Mouse (Mus musculus): ENCODE measurements around the gene Wdr82.

The Wdr82 gene

DNA sequence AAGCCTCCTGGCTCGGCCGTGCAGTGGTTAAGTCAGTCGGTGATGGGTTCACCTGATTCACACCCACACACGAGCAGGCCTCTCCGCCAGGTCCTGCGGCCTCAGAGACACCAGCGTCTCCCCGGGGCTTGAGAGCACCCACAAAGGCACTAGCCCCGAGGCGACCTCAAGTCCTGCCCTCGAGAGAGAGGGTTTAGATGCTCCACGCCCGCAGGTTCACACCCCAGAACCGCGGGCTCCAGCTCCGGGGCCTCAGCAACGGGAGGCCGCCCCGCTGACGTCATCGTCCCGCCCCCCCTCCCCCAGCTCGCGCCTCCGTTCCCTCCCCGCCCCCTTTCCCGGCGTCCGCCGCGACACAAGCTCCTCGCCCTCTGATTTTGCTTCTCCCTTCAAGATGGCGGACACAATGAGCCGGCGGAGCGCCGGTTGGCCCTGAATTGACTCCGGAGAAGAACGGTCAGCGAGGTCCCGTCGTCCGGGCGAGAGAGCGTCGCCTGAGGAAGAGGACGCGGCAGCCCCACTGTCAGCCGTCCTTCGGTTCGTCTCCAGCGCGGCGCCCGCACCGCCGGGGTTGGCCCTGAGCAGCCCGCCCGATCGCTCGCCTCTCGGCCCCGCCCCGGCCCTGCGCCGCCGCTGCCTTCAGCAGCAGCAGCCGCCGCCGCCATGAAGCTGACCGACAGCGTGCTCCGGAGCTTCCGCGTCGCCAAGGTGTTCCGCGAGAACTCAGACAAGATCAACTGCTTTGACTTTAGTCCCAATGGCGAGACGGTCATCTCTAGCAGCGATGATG lies at the start of gene Wdr82:
TSS of gene Wdr82 (plus strand) at position 373 of the 790 bp plus-strand sequence.
- DNase-seq (ENCODE audit: low read depth, low spot score) = peak; percentile 91

DNA sequence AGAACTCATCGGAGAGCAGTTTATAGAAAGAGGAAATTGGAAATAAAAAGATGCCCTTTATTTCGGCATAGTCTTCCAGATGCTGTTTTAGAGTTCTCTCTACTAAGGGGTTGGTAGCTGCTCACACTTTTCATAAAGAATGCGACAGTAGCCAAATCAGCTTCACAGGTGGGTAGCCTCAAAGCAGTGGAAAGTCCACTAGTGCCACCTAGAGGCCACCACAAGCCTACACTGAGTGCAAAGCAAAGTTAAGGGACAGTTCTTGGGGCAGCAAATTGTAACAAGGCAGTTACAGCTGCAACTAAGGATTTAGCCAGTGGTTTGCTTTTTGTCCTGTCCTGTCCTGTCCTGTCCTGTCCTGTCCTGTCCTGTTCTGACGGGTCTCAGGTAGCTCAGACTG lies 47.1 kb upstream of the Wdr82 start:
- DNase-seq (ENCODE audit: low read depth, low spot score) = peak; percentile 61

DNA sequence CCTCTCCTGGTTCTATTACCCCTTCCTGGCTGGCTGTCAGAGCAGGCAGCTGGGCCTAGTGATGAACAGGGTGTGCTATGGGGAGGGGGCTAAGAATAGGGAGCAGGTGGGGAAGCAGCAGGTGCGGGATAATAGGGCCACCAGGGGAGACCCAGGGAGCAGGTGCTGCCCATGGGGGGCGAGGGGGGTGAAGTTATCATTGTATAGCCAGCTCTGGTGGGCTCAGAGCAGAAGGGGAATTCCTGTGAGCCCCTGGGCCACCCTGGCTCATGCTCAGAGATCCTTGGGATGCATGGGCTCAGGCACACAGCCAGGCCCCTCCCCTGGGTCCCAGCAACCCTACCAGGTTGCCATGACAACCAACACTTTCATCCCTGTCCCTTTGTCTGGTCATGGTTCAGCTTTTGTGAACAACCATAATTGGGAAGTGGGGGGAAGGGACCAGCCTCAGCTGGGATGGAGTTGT lies 43.9 kb upstream of the Wdr82 start:
- DNase-seq (ENCODE audit: low read depth, low spot score) = peak; percentile 20

DNA sequence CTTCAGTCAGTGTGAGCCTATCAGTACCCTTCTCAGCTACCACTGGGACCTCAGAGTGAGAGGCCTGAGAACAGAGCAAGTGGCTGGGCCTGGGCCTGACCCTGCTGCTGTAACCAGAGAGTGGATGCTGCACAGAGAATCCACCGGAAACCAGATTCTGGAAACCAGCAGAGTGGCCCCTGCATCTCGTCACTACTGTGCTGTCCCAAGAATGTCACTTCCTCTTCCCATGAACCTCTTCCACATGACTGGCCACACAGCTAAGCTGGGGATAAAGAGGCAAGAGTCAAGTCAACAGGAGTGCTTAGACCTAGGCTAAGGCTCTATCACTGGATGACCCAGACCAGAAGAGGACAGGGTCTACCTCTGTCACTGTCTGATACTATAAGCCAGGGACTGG lies 41.7 kb upstream of the Wdr82 start:
- DNase-seq (ENCODE audit: low read depth, low spot score) = no peak

DNA sequence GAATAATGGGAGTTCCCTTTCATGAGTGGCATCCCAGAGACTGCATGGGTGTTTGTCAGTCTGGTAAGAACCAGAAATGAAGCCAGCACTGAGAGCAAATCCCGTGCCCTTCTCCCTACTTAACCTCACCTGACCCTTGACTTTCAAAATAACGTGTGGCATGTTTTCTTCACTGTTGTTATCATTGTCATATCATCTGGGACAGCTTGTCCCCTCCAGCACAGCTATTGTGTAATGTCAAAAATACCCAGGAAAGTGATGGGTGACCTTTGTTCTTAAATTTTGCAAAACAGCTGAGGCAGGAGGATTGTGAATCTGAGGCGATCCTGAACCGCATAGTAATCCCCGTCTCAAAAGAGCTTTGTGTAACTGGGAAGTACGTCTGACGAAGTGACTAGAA lies 40.5 kb upstream of the Wdr82 start:
- DNase-seq (ENCODE audit: low read depth, low spot score) = no peak

DNA sequence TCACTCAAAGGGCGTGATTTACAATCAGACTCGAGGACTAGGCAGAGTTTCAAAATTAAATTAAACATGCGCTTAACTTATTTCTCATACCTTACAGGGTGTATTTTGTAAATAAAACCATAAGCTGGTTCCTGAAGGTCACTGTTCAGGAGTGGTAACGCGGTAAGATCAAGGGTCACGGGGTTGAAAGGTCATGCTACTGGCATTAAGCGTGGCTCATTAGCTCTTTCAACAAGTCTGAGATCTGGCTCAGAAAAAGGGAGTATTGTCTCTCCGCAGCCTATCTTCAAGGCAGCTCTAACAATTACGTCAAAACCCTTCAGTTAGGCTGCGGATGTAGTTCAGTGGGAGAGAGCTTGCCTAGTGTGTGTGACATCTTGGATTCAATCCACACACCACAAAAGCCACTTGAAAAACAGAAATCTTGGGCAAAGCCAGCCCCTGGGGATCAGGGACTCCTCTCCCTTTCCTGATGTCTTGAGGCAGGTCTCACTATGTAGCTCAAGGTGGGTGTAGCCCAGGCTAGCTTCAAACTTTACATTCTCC lies 33.0 kb upstream of the Wdr82 start:
- DNase-seq (ENCODE audit: low read depth, low spot score) = no peak

DNA sequence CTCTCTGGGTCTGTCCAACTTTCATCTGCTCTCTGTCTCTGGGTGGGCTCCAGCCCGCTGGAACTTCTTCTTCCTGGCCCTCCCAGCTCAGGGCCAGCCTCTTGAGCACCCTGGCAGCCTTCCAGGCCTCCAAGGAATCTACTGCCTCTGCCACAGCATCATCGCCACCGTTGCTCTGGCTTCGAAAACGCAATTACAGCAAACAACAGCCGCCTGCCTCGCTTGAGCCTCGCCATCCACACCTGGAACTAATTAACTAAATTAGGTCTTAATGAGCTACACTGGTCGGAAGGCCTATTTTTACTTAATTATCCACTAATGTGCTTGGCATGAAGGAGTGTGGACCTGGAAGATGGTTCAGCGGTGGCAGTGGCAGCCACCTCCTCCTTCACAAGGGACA lies 31.0 kb upstream of the Wdr82 start:
- DNase-seq (ENCODE audit: low read depth, low spot score) = no peak

DNA sequence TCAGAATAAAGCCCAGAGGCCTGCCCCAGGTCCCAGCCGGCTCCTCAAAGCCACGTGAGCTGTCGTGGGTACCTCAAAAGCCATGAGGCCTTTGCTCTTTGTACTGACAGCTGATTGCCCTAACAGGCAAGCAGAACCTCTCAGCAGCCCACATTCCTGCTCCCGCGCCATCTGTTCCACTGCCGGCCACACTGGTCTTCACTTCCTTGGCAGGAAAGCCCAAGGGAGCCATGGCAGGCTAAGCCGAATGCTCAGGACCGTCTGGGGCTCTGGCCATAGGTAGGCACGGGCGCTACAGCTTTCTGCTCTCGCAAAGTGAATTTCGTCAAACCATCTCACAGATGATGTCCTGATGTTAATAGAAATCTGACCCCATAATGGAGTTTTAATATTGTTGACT lies 28.8 kb upstream of the Wdr82 start:
- no peak for DNase-seq (ENCODE audit: low read depth, low spot score)

DNA sequence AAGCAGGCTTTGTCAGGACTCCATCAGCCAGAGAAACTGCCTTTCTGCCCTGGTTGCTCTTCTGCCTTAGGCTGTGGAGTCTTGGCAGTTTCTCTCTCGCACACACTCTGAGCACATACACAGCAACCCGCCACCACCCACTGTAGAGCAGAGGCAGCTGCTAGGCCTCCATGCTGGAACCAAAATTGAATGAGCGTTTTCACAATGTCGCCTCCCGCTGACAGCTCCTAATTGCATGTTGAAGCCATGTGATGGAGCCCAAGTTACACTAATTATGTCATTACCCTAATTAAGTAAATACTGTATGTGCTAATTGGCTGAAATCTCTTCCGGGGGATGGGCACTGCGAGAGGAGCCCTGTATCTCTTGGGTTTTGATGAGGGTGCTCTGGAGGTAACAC lies 26.6 kb upstream of the Wdr82 start:
- DNase-seq (ENCODE audit: low read depth, low spot score) = no peak

DNA sequence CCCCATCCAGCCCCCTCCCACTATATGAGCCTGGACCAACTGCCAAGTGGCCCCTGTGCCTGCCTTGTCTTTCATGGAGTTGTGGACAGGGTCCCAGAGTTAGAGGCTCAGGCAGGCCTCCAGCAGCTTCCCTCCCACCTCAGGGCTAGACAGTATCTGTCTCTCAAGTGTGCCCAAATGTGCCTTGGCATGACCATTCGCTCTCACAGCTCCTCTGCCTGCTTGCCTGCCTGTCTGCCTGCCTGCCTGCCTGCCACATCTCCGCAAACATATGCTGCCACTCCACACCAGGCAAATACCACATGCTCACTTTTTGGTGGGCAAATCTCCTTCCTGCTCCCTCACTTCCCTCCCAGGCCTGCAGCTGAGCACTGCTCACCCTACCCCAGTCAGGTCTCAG lies 25.1 kb upstream of the Wdr82 start:
- DNase-seq (ENCODE audit: low read depth, low spot score) = no peak

DNA sequence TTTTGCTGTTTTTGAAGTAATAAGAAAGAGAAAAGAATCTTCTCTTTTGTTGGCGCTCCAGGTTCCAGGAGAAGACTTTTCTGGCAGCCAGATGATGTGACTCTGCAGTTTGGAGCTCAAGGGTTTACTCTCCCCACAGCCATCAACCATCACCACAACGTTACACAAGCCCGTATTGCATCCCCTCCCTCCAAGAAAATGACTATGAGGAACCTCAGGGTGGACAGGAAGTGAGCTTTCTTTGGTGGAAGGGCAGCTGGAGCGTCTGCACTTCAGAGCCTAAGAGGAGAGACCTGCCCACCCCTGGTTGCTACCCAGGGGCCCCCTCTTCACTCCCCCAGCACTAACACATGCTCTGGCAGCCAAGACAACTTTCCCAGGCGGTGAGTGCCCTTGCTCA lies 23.4 kb upstream of the Wdr82 start:
- DNase-seq (ENCODE audit: low read depth, low spot score) = no peak

DNA sequence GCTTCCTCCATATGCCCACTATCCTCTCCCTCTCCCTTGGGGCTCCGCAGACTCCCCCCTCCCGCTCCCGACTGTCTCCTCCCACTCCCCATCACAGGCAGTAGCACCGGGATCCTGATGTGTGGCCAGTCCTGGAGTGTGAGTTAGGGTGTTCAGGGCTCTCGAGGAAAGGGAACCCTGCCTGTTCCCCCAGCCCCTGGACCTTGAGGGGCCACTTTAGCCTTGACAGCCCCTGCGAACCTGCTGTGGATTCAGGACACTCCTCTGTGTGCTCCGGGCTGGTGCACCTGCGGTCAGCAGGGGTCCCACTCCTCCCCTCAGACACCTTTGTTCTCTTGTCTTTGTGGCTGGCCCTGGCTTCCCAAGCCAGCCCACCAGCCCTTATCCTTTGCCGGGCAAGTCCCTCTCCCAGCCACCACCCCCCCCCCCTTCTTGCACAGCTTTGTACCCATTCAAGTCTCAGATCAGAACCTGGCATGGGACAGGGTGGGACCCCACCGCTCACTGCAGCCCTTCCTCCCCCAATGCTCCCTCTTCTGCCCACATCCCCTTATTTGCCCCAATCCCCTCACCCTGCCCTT lies 22.8 kb upstream of the Wdr82 start:
- DNase-seq (ENCODE audit: low read depth, low spot score) = no peak

DNA sequence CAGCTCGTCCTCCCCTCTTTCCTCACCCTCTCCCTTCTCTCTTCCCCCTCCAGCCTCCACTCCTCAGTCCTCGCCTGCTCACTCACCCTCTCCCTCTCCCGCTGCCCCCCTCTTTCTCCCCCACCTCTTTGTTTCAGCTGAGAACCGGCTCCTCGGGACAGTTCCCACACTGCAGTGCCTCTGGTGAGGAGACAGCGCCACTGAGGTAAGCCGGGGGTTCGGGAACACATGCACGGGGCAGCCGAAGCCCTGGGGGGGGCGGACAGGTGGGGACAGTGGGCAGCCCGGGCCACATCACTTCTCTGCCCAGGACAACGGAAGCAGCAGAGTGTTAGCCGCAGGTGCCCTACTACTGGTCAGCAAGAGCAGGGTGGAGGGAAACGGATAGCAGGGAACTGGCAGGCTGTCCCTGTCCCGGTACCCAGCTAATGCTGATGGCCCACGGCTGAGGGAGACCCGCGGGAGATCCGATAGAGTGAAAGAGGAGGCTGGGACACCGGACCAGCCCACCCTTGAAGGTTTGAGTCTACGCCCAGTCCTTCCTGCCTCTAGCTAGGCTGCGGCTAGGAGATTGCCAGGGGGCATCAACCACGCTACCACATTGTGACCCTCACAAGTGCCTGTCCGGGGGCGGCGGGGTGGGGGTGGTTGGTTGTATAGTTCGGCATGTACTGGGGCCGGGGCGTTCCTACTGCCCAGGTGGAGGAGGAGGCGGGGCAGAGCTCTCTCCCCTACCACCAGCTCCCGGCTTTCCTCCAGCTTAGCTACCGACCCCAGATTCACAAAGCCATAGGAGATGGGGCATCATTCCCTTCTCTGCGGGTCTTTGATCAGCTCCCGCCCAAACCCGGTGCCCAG lies 22.0 kb upstream of the Wdr82 start:
- no peak for DNase-seq (ENCODE audit: low read depth, low spot score)

DNA sequence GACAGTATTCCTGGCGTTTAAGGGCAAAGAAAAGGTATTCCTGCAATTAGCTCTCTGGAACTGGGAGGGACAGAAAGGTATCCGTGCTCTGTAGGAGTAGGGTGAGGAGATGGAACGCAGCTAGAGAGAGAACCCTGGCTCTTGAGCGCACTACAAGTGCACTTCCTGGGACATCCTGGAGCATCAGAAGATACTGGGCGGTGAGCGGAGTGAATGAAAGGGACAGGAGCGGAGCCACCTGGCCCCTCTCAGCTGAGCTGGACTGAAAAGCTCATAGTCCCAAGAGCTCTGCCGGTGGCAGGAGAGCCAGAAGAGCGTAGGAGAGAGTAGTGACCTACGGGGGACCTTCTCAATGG lies 21.4 kb upstream of the Wdr82 start:
- DNase-seq (ENCODE audit: low read depth, low spot score) = no peak

DNA sequence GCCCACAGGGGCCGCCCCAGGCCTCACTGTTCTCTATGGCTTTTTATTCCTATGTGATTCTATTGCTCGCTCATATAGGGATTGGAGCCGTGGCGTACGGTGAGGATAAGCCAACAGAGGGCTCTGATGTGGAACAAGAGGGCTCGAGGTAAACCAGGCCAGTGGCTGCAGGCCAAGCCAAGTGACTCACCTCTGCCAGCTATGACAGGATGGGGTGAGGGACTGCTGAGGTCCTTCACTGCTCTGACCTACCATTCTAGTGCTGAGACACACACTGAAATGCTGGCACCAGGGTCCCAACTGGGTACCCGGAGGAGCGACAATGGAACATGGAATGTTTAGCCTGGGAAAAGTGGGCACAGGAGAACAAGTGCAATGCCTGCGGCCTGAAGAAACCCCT lies 16.6 kb upstream of the Wdr82 start:
- DNase-seq (ENCODE audit: low read depth, low spot score) = no peak

DNA sequence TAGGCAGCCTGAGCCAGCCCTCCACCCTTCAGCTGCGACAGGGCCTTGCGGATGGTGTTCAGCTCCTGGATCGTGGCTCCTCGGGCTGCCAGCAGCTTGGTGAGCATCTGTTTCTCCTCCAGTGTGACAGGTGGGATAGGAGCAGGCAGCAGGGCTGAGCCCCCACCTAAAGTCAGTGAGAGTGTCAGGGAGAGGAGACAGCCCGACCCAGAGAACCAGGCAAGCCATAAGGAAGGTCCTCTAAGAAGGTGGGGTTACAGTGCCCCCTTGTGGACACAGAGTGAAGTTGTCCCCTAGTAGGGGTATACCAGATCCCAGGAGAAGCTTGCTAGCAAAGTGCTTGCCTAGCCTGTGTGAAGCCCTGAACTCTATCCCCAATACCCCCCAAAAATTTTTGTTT lies 14.3 kb upstream of the Wdr82 start:
- peak; percentile 73 for DNase-seq (ENCODE audit: low read depth, low spot score)

DNA sequence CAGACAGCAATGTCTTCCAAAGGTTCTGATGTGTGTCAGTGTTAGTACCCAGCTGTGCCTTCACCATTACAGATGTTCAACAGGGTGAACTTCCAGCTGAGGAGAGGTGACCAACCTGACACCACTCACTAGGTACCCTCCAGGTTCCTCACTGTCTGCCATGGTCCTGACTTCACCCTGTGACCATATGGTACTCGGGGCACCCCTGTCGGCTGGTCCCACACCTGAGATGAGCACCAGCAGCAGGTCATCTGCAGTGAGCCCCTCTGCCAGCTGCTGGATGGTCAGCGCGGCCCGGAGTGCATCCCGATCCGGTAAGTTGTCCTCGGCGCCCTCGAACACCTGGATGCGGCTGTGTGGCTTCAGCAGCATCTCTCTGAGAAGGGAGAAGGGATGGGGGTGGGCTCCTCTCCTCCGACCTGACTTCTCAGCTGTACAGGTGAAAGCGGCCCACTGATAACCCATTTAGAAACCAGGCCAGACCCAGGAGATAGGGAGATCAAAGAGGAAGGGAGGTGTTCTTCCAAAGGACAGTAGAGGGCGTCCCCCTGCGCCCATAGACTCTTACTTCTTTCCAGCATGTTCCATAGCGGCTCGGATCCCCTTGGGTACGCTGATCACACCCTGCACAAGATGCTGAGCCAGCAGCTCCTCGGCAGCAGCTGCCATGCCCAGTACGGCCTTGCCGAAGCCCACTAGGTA lies 13.7 kb upstream of the Wdr82 start:
- no peak for DNase-seq (ENCODE audit: low read depth, low spot score)

DNA sequence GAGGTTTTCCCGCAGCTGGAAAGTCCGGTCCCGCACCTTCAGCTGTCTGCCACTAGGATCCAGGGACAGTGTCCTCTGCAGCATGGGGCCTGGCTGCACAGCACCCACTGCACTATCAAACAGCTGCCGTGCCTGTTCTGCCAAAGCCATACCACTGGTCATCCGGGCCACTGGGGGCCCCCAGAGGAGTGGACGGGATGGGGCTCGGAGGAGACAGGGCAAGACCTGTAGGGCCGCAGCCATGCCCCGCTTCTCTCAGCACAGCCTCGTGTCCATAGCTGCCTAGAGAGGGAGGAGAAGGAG lies 13.2 kb upstream of the Wdr82 start:
- DNase-seq (ENCODE audit: low read depth, low spot score) = no peak

DNA sequence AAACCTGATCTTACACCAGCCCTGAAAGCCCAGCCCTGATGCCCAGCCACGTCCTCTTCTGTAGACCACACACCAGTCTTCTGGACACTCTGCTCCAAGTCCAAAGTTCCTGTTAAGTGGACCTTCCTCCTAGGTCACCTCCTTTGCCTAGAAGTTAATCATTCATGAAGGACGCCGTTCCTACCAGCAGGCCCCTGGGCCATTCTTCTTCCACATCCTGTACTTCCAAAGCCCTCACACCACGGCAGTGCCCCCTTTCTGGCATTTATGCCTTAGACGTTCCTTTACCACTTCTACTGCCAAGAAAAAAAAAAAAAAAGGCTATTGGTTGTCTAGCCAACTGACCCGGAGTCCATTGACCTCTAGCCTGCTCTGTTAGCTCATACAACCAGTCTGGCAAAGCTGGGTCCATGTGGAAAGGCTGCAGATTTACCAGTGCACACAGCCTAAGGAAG lies 12.7 kb upstream of the Wdr82 start, which contains the start of gene Glyctk:
TSS of gene Glyctk (minus strand) at position 102 of the 455 bp plus-strand sequence.
- no peak for DNase-seq (ENCODE audit: low read depth, low spot score)

DNA sequence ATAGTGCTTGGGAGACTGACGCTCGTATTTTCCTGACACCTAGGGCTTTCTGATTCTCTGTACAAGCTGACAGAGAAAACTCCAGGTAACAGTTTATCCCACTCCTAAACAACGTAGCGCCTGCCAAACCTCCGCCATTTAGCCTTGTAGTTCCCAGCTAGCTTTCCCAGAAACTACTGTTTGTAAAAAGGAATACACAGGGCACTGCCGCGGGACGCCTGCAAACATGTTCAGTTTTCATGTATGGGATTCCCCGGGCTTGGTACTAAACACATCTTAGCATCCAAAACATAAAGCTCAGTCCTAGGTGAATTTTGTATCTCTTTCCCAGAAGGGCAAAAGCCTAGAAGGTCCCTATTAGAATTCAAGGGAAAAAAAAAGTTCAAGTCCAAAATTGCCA lies 11.5 kb upstream of the Wdr82 start:
- DNase-seq (ENCODE audit: low read depth, low spot score) = no peak

DNA sequence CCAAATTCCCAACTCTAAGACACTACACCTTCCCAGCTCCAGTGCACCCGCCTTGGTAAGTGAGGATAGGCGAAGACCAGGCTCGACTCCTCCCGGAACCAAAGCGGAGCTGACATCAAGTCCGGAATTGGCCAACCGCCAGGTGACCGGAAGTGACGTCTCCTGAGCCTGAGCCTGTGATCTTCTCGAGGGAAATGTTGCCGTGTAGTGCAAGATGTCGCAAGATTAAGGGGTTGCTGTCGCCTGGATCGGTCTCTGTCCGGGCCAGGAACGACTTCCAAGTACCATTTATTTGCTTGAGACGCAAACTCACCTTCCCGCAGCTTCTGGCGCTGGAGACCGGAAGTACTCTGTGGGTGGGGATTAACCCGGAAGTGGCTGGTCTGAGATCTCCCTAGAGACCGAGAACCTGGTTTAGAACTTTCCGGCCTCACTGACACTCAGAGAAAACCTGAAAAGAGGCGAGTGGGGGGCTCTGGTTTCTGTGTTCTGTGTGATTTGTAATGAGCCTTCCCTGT lies 10.9 kb upstream of the Wdr82 start:
- DNase-seq (ENCODE audit: low read depth, low spot score) = peak; percentile 89

Measured in ES-CJ7 (cell line).